Mouse (Mus musculus) lung, embryonic 15.5 days (tissue): ENCODE data around the gene Dctn3. TPM values are rescaled to one million over a fixed set of nuclear protein-coding genes. Genes with fewer than 3 reads are reported as not detected.

Source experiments
- ATAC-seq: fragments of 200-750 bp; cut with Nextera tagmentation; 2 replicates; pipeline ENCODE4 v1.8.0; 2017; ENCODE audit warnings: moderate number of reproducible peaks, borderline replicate concordance; ENCODE audit not compliant: low FRiP score, low TSS enrichment; ENCODE audit errors: extremely low read depth
- H3K27ac ChIP-seq: fragments of 300-500 bp; sonication (generic); 2 replicates; pipeline ENCODE4 v1.5.1; 2015; ENCODE audit warnings: moderate library complexity, mild to moderate bottlenecking, inconsistent platforms
- H3K27me3 ChIP-seq: fragments of 300-500 bp; sonication (generic); 2 replicates; pipeline ENCODE4 v1.6.1; 2015; ENCODE audit warnings: inconsistent platforms
- H3K36me3 ChIP-seq: fragments of 300-500 bp; sonication (generic); 2 replicates; pipeline ENCODE4 v1.6.1; 2015; ENCODE audit warnings: inconsistent platforms
- H3K4me1 ChIP-seq: fragments of 300-500 bp; sonication (generic); 2 replicates; pipeline ENCODE4 v1.6.1; 2015; ENCODE audit warnings: inconsistent platforms
- H3K4me2 ChIP-seq: fragments of 300-500 bp; sonication (generic); 2 replicates; pipeline ENCODE4 v1.6.1; 2015; ENCODE audit warnings: inconsistent platforms, mild to moderate bottlenecking, moderate library complexity
- H3K4me3 ChIP-seq: fragments of 300-500 bp; sonication (generic); 2 replicates; pipeline ENCODE4 v1.5.1; 2015; ENCODE audit warnings: mild to moderate bottlenecking, inconsistent platforms
- H3K9ac ChIP-seq: fragments of 300-500 bp; sonication (generic); 2 replicates; pipeline ENCODE4 v1.6.1; 2015; ENCODE audit warnings: inconsistent platforms
- H3K9me3 ChIP-seq: fragments of 300-500 bp; sonication (generic); 2 replicates; pipeline ENCODE4 v1.6.1; 2016; ENCODE audit warnings: inconsistent platforms
- WGBS: fragments of 180-500 bp; shearing (Covaris S2); methylation state at CpG from one replicate; pipeline ENCODE4 v1.1.7; 2015; 5-methylcytosine and 5-hydroxymethylcytosine counted together
- polyA plus RNA-seq: library from polyadenylated mRNA; unstranded; fragments of >200 nt; fragmentation: Nextera tagmentation; extraction: Ambion mirVana; gene quantifications from 2 replicates; pipeline ENCODE4 v1.2.1, GENCODE M21; 2015

The Dctn3 gene
- polyA plus RNA-seq, 1 experiment from 2014 or later: 133 TPM

GRCm38 (mm10) chr4:41731052-41731765 lies 8.2 kb upstream of the Dctn3 start, which contains the start of gene Arid3c:
Arid3c (minus strand) TSS chr4:41731142.
- H3K27ac ChIP-seq: no peak within 1 kb of the TSS
- H3K4me2 ChIP-seq: peak within 1 kb of the TSS; percentile 66
- peaks cover 74% of the 10 kb centered on the region for H3K27me3 ChIP-seq
- 0 out of 2 replicates have a peak within 1 kb of the TSS, but pooled peaks have one; percentile 7 for H3K9ac ChIP-seq
- WGBS: under 1% methylated on average over 49 of the region's 50 CpGs
- H3K4me3 ChIP-seq: peak within 1 kb of the TSS; percentile 28
- peak; percentile 57 for ATAC-seq
- H3K9me3 ChIP-seq: no peaks in the 10 kb centered on the region
- H3K4me1 ChIP-seq: peaks cover 9% of the 10 kb centered on the region
- no peaks in the 10 kb centered on the region for H3K36me3 ChIP-seq

- Histone ChIP-seq H3K9me3 (no peaks in the 10 kb centered on the region), H3K4me2 (no peak overlapping the region), H3K27ac (no peak overlapping the region), H3K27me3 (peaks cover 81% of the 10 kb centered on the region), H3K4me1 (peaks cover 25% of the 10 kb centered on the region), H3K4me3 (no peak overlapping the region), H3K36me3 (no peaks in the 10 kb centered on the region), H3K9ac (no peak overlapping the region)
- no peak for ATAC-seq
- WGBS: 17% methylated on average over 20 of the region's 20 CpGs
These were observed 4.1 kb upstream of the Dctn3 start for GRCm38 (mm10) chr4:41726826-41727621.

DNA sequence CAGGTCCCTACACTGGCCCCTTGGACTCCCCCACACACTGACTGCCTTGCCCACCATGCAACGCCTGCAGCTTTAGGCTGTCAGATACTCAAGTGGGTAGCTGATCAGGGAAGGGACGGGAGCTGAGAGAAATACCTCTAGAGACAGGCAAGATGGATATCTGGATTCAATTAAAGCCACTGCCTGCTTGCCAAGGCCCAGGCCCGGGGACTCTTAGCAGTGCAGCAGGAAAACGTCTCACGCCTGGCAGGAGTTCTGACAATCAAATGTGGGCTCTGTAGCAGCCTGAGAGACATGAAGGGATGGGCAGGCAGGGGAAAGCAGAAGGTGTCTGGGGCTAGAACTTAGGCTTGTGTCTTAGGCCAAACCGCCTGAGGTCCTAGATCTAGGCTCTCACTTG lies 6.1 kb downstream of the Dctn3 start:
- WGBS: 64% methylated on average over 6 of the region's 6 CpGs
- no peak overlapping the region for H3K4me2 ChIP-seq
- H3K27me3 ChIP-seq: no peaks in the 10 kb centered on the region
- H3K9me3 ChIP-seq: no peaks in the 10 kb centered on the region
- H3K4me3 ChIP-seq: no peak overlapping the region
- no peak for ATAC-seq
- H3K9ac ChIP-seq: no peak overlapping the region
- no peak overlapping the region for H3K27ac ChIP-seq
- H3K4me1 ChIP-seq: peaks cover 22% of the 10 kb centered on the region
- peaks cover 29% of the 10 kb centered on the region for H3K36me3 ChIP-seq

- Histone ChIP-seq H3K9ac (no peak overlapping the region), H3K27ac (no peak overlapping the region), H3K36me3 (peaks cover 29% of the 10 kb centered on the region), H3K9me3 (no peaks in the 10 kb centered on the region), H3K27me3 (no peaks in the 10 kb centered on the region), H3K4me2 (no peak overlapping the region), H3K4me3 (no peak overlapping the region), H3K4me1 (peaks cover 23% of the 10 kb centered on the region)
- ATAC-seq: no peak
- WGBS: 79% methylated on average over 5 of the region's 5 CpGs
These were observed 7.4 kb downstream of the Dctn3 start for GRCm38 (mm10) chr4:41715596-41715995.

- WGBS: 75% methylated on average over 8 of the region's 8 CpGs
- Histone ChIP-seq H3K4me1 (peaks cover 23% of the 10 kb centered on the region), H3K36me3 (peaks cover 29% of the 10 kb centered on the region), H3K9ac (no peak overlapping the region), H3K27me3 (no peaks in the 10 kb centered on the region), H3K4me3 (no peak overlapping the region), H3K9me3 (no peaks in the 10 kb centered on the region), H3K27ac (no peak overlapping the region), H3K4me2 (no peak overlapping the region)
- ATAC-seq: no peak
These were observed 7.9 kb downstream of the Dctn3 start for GRCm38 (mm10) chr4:41715082-41715481.

DNA sequence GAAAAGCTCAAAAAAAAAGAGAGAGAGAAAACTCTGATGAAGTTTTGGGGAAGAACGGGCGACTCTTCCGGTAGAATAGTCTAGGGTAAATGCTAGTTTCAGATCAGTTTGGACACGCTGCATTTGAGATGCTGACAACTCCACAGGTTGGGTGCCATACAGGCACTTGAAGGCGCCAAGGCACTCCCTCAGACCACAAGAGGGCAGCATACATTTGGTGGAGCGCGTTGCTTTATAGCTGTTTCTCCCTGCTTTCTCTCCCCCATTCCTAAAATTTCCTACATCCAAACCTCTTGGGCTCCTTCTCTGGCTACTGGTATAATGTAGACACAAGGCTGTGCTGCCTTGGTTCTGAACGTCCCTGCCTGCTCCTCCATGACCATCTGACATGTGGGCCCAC lies 8.7 kb downstream of the Dctn3 start:
- no peak for ATAC-seq
- Histone ChIP-seq H3K9me3 (no peaks in the 10 kb centered on the region), H3K4me1 (peaks cover 23% of the 10 kb centered on the region), H3K27ac (no peak overlapping the region), H3K36me3 (peaks cover 25% of the 10 kb centered on the region), H3K4me2 (peak overlapping the region; percentile 95), H3K9ac (no peak overlapping the region), H3K4me3 (peak overlapping the region; percentile 88), H3K27me3 (no peaks in the 10 kb centered on the region)
- WGBS: 14% methylated on average over 8 of the region's 8 CpGs

GRCm38 (mm10) chr4:41713197-41714067 lies 9.5 kb downstream of the Dctn3 start, which contains the start of gene Rpp25l:
Rpp25l (minus strand) TSS chr4:41713534.
- Histone ChIP-seq H3K4me1 (peaks cover 23% of the 10 kb centered on the region), H3K4me3 (peak within 1 kb of the TSS; percentile 88), H3K36me3 (peaks cover 17% of the 10 kb centered on the region), H3K9me3 (no peaks in the 10 kb centered on the region), H3K4me2 (peak within 1 kb of the TSS; percentile 95), H3K9ac (peak within 1 kb of the TSS; percentile 97), H3K27ac (peak within 1 kb of the TSS; percentile 82), H3K27me3 (no peaks in the 10 kb centered on the region)
- WGBS: under 1% methylated on average over 61 of the region's 61 CpGs
- peak; percentile 71 for ATAC-seq

GRCm38 (mm10) chr4:41712421-41713196 lies 10.4 kb downstream of the Dctn3 start:
- Histone ChIP-seq H3K4me2 (peak overlapping the region; percentile 95), H3K36me3 (peaks cover 10% of the 10 kb centered on the region; the same call in 1 of the 2 replicates), H3K27ac (peak overlapping the region; percentile 82), H3K4me1 (peaks cover 25% of the 10 kb centered on the region), H3K27me3 (no peaks in the 10 kb centered on the region), H3K9me3 (no peaks in the 10 kb centered on the region), H3K4me3 (peak overlapping the region; percentile 88), H3K9ac (peak overlapping the region; percentile 97)
- ATAC-seq: peak; percentile 15; the same call in 1 of the 2 replicates
- WGBS: 29% methylated on average over 31 of the region's 31 CpGs

GRCm38 (mm10) chr4:41711705-41712375 lies 11.1 kb downstream of the Dctn3 start:
- no peak for ATAC-seq
- H3K27ac ChIP-seq: no peak overlapping the region; the same call in 1 of the 2 replicates
- H3K9me3 ChIP-seq: no peaks in the 10 kb centered on the region
- peak overlapping the region; percentile 95 for H3K4me2 ChIP-seq
- H3K36me3 ChIP-seq: peaks cover 5% of the 10 kb centered on the region; the same call in 1 of the 2 replicates
- WGBS: 64% methylated on average over 16 of the region's 16 CpGs
- H3K4me3 ChIP-seq: peak overlapping the region; percentile 88
- H3K4me1 ChIP-seq: peaks cover 30% of the 10 kb centered on the region
- peak overlapping the region; percentile 97 for H3K9ac ChIP-seq
- no peaks in the 10 kb centered on the region for H3K27me3 ChIP-seq

DNA sequence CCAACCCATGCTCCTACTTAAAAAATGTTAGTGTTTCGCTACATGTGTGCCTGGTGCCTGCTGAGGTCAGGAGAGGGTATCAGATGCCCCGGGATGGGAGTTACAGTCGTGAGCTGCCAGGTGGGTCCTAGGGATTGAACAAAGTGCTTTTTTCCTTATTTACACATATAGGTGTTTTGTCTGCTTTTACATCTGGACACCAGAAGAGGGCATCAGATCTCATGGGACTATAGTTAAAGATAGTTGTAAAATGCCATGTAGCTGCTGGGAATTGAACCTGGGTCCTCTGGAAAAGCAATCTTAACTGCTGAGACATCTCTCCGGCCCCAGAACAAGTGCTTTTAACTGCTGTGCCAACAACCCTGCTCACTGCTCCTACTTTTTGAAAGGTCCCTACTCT lies 12.7 kb downstream of the Dctn3 start:
- H3K4me1 ChIP-seq: peaks cover 35% of the 10 kb centered on the region
- H3K4me3 ChIP-seq: no peak overlapping the region
- H3K4me2 ChIP-seq: no peak overlapping the region
- H3K36me3 ChIP-seq: peaks cover 2% of the 10 kb centered on the region; the same call in 1 of the 2 replicates
- H3K9ac ChIP-seq: no peak overlapping the region
- no peak overlapping the region for H3K27ac ChIP-seq
- no peak for ATAC-seq
- no peaks in the 10 kb centered on the region for H3K9me3 ChIP-seq
- whole genome bisulfite sequencing: 50% methylated on average over 4 of the region's 4 CpGs
- H3K27me3 ChIP-seq: peaks cover 4% of the 10 kb centered on the region; the same call in 1 of the 2 replicates
